Mouse (Mus musculus) hindbrain, embryonic 15.5 days (tissue): Measurements from ENCODE around the gene Arl5a. TPM values are rescaled to one million over a fixed set of nuclear protein-coding genes. Genes with fewer than 3 reads are reported as not detected.

ENCODE experiments used
- polyA plus RNA-seq: library from polyadenylated mRNA; unstranded; fragments of >200 nt; fragmentation: Nextera tagmentation; extraction: Ambion mirVana; gene quantifications from 2 replicates; pipeline ENCODE4 v1.2.1, GENCODE M21; 2015

The Arl5a gene
- polyA plus RNA-seq, 1 experiment from 2014 or later = 38.3 TPM

Other genes with a start within 250 kb of the Arl5a start
- 0.36 and 1.3 TPM in 2 replicates for gene Neb, start 46.4 kb downstream of the Arl5a start, polyA plus RNA-seq